Mouse (Mus musculus): ENCODE data around the gene Mre11a.

Mre11a gene

GRCm38 (mm10) chr9:14784039-14785002 is at the start of gene Mre11a, which contains the start of gene Ankrd49:
Gene Mre11a (plus strand): TSS chr9:14784654.
Gene Ankrd49 (minus strand): TSS chr9:14784856.
- in situ Hi-C loops (cut with MboI; ENCODE audit: unreplicated experiment in 2 of 2) = loop anchor here in 1 of 2 experiments (10.0 to 25.0 kb wide), 2 partner anchors 500 to 703 kb away; partner anchors contain the start of gene Smco4

- in situ Hi-C loops (cut with MboI; ENCODE audit: unreplicated experiment in 2 of 2) = no loop called here
Observed at GRCm38 (mm10) chr9:14739498-14740150, 44.8 kb upstream of the Mre11a start.

GRCm38 (mm10) chr9:14740151-14740924 is 44.1 kb upstream of the Mre11a start, which contains the start of gene Piwil4:
Gene Piwil4 (minus strand): TSS chr9:14740733.
- in situ Hi-C loops (cut with MboI; ENCODE audit: unreplicated experiment in 2 of 2) = no loop called here

- in situ Hi-C loops (cut with MboI; ENCODE audit: unreplicated experiment in 2 of 2) = loop anchor here in 1 of 2 experiments (25.0 kb wide), 3 partner anchors 786 to 1136 kb away; no protein-coding TSS in a partner anchor
Observed at GRCm38 (mm10) chr9:14750901-14751502, 33.5 kb upstream of the Mre11a start.

GRCm38 (mm10) chr9:14751503-14752000 is 32.9 kb upstream of the Mre11a start:
- in situ Hi-C loops (cut with MboI; ENCODE audit: unreplicated experiment in 2 of 2) = loop anchor here in 1 of 2 experiments (25.0 kb wide), 3 partner anchors 786 to 1136 kb away; no protein-coding TSS in a partner anchor

GRCm38 (mm10) chr9:14752001-14752522 is 32.4 kb upstream of the Mre11a start, which contains the start of gene Fut4:
Gene Fut4 (minus strand): TSS chr9:14752393.
- in situ Hi-C loops (cut with MboI; ENCODE audit: unreplicated experiment in 2 of 2) = loop anchor here in 1 of 2 experiments (25.0 kb wide), 3 partner anchors 785 to 1135 kb away; no protein-coding TSS in a partner anchor

- in situ Hi-C loops (cut with MboI; ENCODE audit: unreplicated experiment in 2 of 2) = loop anchor here in 1 of 2 experiments (25.0 kb wide), 3 partner anchors 783 to 1133 kb away; no protein-coding TSS in a partner anchor
Observed at GRCm38 (mm10) chr9:14753947-14754346, 30.5 kb upstream of the Mre11a start.

- in situ Hi-C loops (cut with MboI; ENCODE audit: unreplicated experiment in 2 of 2) = loop anchor here in 1 of 2 experiments (25.0 kb wide), 3 partner anchors 783 to 1133 kb away; no protein-coding TSS in a partner anchor
Observed at GRCm38 (mm10) chr9:14754469-14754868, 30.0 kb upstream of the Mre11a start.

GRCm38 (mm10) chr9:14758590-14758989 is 25.9 kb upstream of the Mre11a start:
- in situ Hi-C loops (cut with MboI; ENCODE audit: unreplicated experiment in 2 of 2) = loop anchor here in 1 of 2 experiments (25.0 kb wide), 3 partner anchors 779 to 1129 kb away; no protein-coding TSS in a partner anchor

- in situ Hi-C loops (cut with MboI; ENCODE audit: unreplicated experiment in 2 of 2) = loop anchor here in 1 of 2 experiments (25.0 kb wide), 3 partner anchors 778 to 1128 kb away; no protein-coding TSS in a partner anchor
Observed at GRCm38 (mm10) chr9:14759261-14759660, 25.2 kb upstream of the Mre11a start.

- in situ Hi-C loops (cut with MboI; ENCODE audit: unreplicated experiment in 2 of 2) = loop anchor here (5.0 to 25.0 kb wide), 5 partner anchors 247 to 1123 kb away; no protein-coding TSS in a partner anchor
Observed at GRCm38 (mm10) chr9:14764765-14765164, 19.7 kb upstream of the Mre11a start.

- in situ Hi-C loops (cut with MboI; ENCODE audit: unreplicated experiment in 2 of 2) = loop anchor here (5.0 to 25.0 kb wide), 8 partner anchors 247 to 1117 kb away; partner anchors contain the start of gene Smco4 (in 1 of the 2)
Observed at GRCm38 (mm10) chr9:14769811-14770210, 14.6 kb upstream of the Mre11a start.

- in situ Hi-C loops (cut with MboI; ENCODE audit: unreplicated experiment in 2 of 2) = loop anchor here (5.0 to 25.0 kb wide), 7 partner anchors 246 to 1116 kb away; partner anchors contain the start of gene Smco4 (in 1 of the 2)
Observed at GRCm38 (mm10) chr9:14770803-14771471, 13.5 kb upstream of the Mre11a start, which contains the start of gene 1700012B09Rik. Gene 1700012B09Rik (minus strand): TSS chr9:14771030.

- in situ Hi-C loops (cut with MboI; ENCODE audit: unreplicated experiment in 2 of 2) = loop anchor here (5.0 to 25.0 kb wide), 7 partner anchors 245 to 1115 kb away; partner anchors contain the start of gene Smco4 (in 1 of the 2)
Observed at GRCm38 (mm10) chr9:14772074-14772473, 12.4 kb upstream of the Mre11a start.

GRCm38 (mm10) chr9:14773813-14774212 is 10.6 kb upstream of the Mre11a start:
- in situ Hi-C loops (cut with MboI; ENCODE audit: unreplicated experiment in 2 of 2) = loop anchor here (5.0 to 25.0 kb wide), 7 partner anchors 243 to 1113 kb away; partner anchors contain the start of gene Smco4 (in 1 of the 2)

- in situ Hi-C loops (cut with MboI; ENCODE audit: unreplicated experiment in 2 of 2) = loop anchor here (5.0 to 25.0 kb wide), 4 partner anchors 386 to 716 kb away; partner anchors contain the start of gene Smco4 (in 2 of the 2)
Observed at GRCm38 (mm10) chr9:14778341-14778740, 6.1 kb upstream of the Mre11a start.

GRCm38 (mm10) chr9:14787356-14787755 is 2.9 kb downstream of the Mre11a start:
- in situ Hi-C loops (cut with MboI; ENCODE audit: unreplicated experiment in 2 of 2) = loop anchor here in 1 of 2 experiments (10.0 to 25.0 kb wide), 2 partner anchors 497 to 700 kb away; partner anchors contain the start of gene Smco4

Data from v-Abl transformed pro-B cells (cell line).